Mouse (Mus musculus) lung, adult 2 months (tissue): ENCODE measurements around the gene Sept3.

ENCODE experiments used
- CTCF ChIP-seq: fragments of 200-500 bp; IDR thresholded peaks from 2 replicates; pipeline ENCODE4 v1.5.1; 2011; ENCODE audit warnings: mild to moderate bottlenecking, low read length, control low read depth; ENCODE audit not compliant: insufficient read depth
- POLR2A ChIP-seq: fragments of 200-500 bp; IDR thresholded peaks from 2 replicates; pipeline ENCODE4 v1.6.1; 2011; ENCODE audit warnings: low read depth, mild to moderate bottlenecking, control low read depth, low read length, borderline replicate concordance; ENCODE audit errors: extremely low read depth

DNA sequence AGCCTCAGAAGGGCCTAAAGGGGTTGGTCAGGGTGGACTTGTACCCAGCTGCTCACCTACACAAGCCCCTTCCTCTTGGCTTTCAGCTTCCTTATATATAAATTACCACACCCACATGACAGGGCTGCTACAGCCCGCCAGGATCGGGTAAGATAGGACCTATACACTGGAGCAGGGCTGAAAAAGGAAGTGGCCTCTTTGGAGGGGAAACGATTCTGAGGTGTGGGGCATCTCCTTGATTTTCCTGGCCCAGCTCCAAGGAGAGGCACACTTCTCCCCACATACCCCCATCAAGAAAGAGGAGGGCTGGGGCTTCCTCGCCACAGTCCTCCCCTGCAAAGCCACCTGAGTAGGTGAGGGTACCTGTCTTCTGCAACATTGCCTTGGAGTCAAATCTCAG, 63.2 kb downstream of the Sept3 start:
- no peak for TF ChIP-seq CTCF
- TF ChIP-seq POLR2A, result no peak
